Mouse (Mus musculus) G1E (cell line): ENCODE measurements around the gene Zbtb44. TPM values are rescaled to one million over a fixed set of nuclear protein-coding genes. Genes with fewer than 3 reads are reported as not detected.

Experiments
- ATAC-seq: 2 replicates; pipeline ENCODE4 v1.8.0; 2016; ENCODE audit warnings: mild to moderate bottlenecking; ENCODE audit not compliant: insufficient number of reproducible peaks, poor library complexity, low FRiP score, severe bottlenecking; ENCODE audit errors: extremely low read depth
- DNase-seq: peaks from one replicate; pipeline ENCODE4 v3.0.0; 2012; ENCODE audit warnings: low spot score
- H3K27me3 ChIP-seq: 2 replicates; pipeline ENCODE4 v1.6.1; 2012; ENCODE audit warnings: mild to moderate bottlenecking, low read length, inconsistent platforms; ENCODE audit not compliant: insufficient read depth
- H3K36me3 ChIP-seq: replicated peaks from 2 replicates; pipeline ENCODE3; 2012; ENCODE audit warnings: mild to moderate bottlenecking, inconsistent platforms
- H3K4me1 ChIP-seq: 2 replicates; pipeline ENCODE4 v1.6.1; 2012; ENCODE audit warnings: low read depth, low read length, inconsistent platforms, mixed read lengths; ENCODE audit not compliant: insufficient read depth
- H3K4me3 ChIP-seq: 2 replicates; pipeline ENCODE4 v1.5.1; 2012; ENCODE audit warnings: low read depth, mild to moderate bottlenecking, inconsistent platforms, low read length, moderate library complexity, mixed read lengths
- H3K9me3 ChIP-seq: replicated peaks from 2 replicates; pipeline ENCODE4 v1.6.1; 2012; ENCODE audit warnings: inconsistent platforms
- CTCF ChIP-seq: IDR thresholded peaks from 2 replicates; pipeline ENCODE4 v1.5.1; 2012; ENCODE audit warnings: low read depth, low read length, inconsistent platforms, mixed read lengths
- GATA1 ChIP-seq: IDR thresholded peaks from 2 replicates; pipeline ENCODE4 v1.6.1; 2012; ENCODE audit warnings: borderline replicate concordance, low read length, inconsistent platforms, mixed read lengths
- GATA2 ChIP-seq: IDR thresholded peaks from 2 replicates; pipeline ENCODE4 v1.6.1; 2012; ENCODE audit warnings: low read depth, low read length, inconsistent platforms, borderline replicate concordance
- POLR2AphosphoS5 ChIP-seq: IDR thresholded peaks from 2 replicates; pipeline ENCODE4 v1.6.1; 2012; ENCODE audit warnings: low read depth, low read length, inconsistent platforms; ENCODE audit not compliant: insufficient replicate concordance
- TAL1 ChIP-seq: conservative IDR thresholded peaks from 2 replicates; pipeline ENCODE4 v1.6.1; 2012; ENCODE audit warnings: low read depth, low read length, inconsistent platforms, mixed read lengths
- polyA plus RNA-seq: library from polyadenylated mRNA; stranded (reverse); fragments of >175 nt; gene quantifications from 2 replicates; pipeline ENCODE4 v1.2.3, GENCODE M21; 2012
- total RNA-seq, 2 experiments: library from RNA; stranded (forward) in 1 of 2; stranded (reverse) in 1 of 2; fragments of 200-1000 nt in 1 of 2; fragments of >200 nt in 1 of 2; fragmentation: Nextera tagmentation in 1 of 2; gene quantifications; 2 replicates each; pipeline ENCODE4 v1.2.3; 2014 to 2017

Zbtb44 gene
- total and polyA plus RNA-seq, 3 experiments: 7.4 to 58.2 (median 27.5) TPM

DNA sequence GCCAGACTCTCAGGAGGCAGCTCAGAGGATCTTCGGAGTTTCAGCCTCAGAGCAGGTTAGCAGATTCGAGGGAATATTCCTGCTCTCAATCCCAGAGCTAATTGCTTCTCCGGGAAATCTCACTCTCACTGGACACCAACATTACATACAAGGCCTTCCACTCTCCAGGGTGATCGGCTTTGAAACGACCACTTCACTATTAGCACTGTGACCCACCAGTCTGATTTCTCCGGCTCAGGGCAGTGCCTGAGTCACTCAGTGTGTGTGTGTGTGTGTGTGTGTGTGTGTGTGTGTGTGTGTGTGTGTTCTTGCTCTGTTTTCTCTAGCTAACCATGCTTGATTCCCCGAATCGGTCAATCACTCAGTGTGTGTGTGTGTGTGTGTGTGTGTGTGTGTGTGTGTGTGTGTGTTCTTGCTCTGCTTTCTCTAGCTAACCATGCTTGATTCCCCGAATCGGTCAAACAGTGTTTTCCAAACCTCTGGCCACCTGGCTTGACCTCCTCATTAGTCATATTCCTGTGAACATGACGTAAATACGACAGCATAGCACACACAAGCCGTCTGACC, 92.1 kb downstream of the Zbtb44 start:
- Histone ChIP-seq H3K9me3 (no peaks in the 10 kb centered on the region), H3K4me3 (no peak overlapping the region), H3K27me3 (peaks cover 42% of the 10 kb centered on the region), H3K36me3 (no peaks in the 10 kb centered on the region), H3K4me1 (0 out of 2 replicates have a peak, but pooled peaks cover 2% of the 10 kb centered on the region)
- DNase-seq (no peak), ATAC-seq (no peak)
- no peak for TF ChIP-seq GATA1
- no peak for TF ChIP-seq TAL1
- no peak for TF ChIP-seq CTCF
- TF ChIP-seq POLR2AphosphoS5: no peak
- no peak for TF ChIP-seq GATA2

Other genes with a start within 250 kb of the Zbtb44 start
- not detected in 2 replicates for gene Adamts15, start 108.2 kb upstream of the Zbtb44 start, total RNA-seq (2014; fragmentation: Nextera tagmentation)
- gene Adamts15, start 108.2 kb upstream of the Zbtb44 start, total RNA-seq (2017): 0.12 and 0.22 TPM in 2 replicates
- gene Adamts15, start 108.2 kb upstream of the Zbtb44 start, polyA plus RNA-seq: not detected in 2 replicates
- not detected in 2 replicates for gene Adamts8, start 88.1 kb upstream of the Zbtb44 start, total RNA-seq (2014; fragmentation: Nextera tagmentation)
- not detected in 2 replicates for gene Adamts8, start 88.1 kb upstream of the Zbtb44 start, total RNA-seq (2017)
- 0.01 TPM in 1 of 2 replicates, not detected in the other for gene Adamts8, start 88.1 kb upstream of the Zbtb44 start, polyA plus RNA-seq
- not detected in 2 replicates for gene St14, start 101.2 kb downstream of the Zbtb44 start, total RNA-seq (2014; fragmentation: Nextera tagmentation)
- 0.16 TPM in 1 of 2 replicates, not detected in the other for gene St14, start 101.2 kb downstream of the Zbtb44 start, total RNA-seq (2017)
- gene St14, start 101.2 kb downstream of the Zbtb44 start, polyA plus RNA-seq: 0.02 TPM in 1 of 2 replicates, not detected in the other
- 721 and 724 TPM in 2 replicates for gene Aplp2, start 181.2 kb downstream of the Zbtb44 start, total RNA-seq (2014; fragmentation: Nextera tagmentation)
- gene Aplp2, start 181.2 kb downstream of the Zbtb44 start, total RNA-seq (2017): 454 and 492 TPM in 2 replicates
- gene Aplp2, start 181.2 kb downstream of the Zbtb44 start, polyA plus RNA-seq: 65.1 and 79.4 TPM in 2 replicates
- 12.0 and 19.9 TPM in 2 replicates for gene Prdm10, start 249.9 kb downstream of the Zbtb44 start, total RNA-seq (2014; fragmentation: Nextera tagmentation)
- gene Prdm10, start 249.9 kb downstream of the Zbtb44 start, total RNA-seq (2017): 9.5 and 9.9 TPM in 2 replicates
- gene Prdm10, start 249.9 kb downstream of the Zbtb44 start, polyA plus RNA-seq: 3.6 and 5.3 TPM in 2 replicates